Mouse (Mus musculus) hindbrain, embryonic 11.5 days (tissue): ENCODE results near the gene Bcorl1. TPM values are rescaled to one million over a fixed set of nuclear protein-coding genes. Genes with fewer than 3 reads are reported as not detected.

Experiments used
- ATAC-seq: fragments of 200-750 bp; cut with Nextera tagmentation; 2 replicates; pipeline ENCODE4 v1.8.0; 2017; ENCODE audit warnings: mild to moderate bottlenecking, moderate TSS enrichment, moderate library complexity; ENCODE audit not compliant: low FRiP score
- DNase-seq: peaks from one replicate; pipeline ENCODE4 v3.0.0-alpha.2; 2015; ENCODE audit warnings: low spot score
- H3K27ac ChIP-seq: fragments of 300-500 bp; sonication (generic); 2 replicates; pipeline ENCODE4 v1.5.1; 2014; ENCODE audit warnings: mild to moderate bottlenecking, low read depth, low read length
- H3K27me3 ChIP-seq: fragments of 300-500 bp; sonication (generic); 2 replicates; pipeline ENCODE4 v1.6.1; 2014; ENCODE audit warnings: mild to moderate bottlenecking, low read length, moderate library complexity, mixed read lengths; ENCODE audit not compliant: control insufficient read depth, insufficient read depth
- H3K36me3 ChIP-seq: fragments of 300-500 bp; sonication (generic); 2 replicates; pipeline ENCODE4 v1.6.1; 2014; ENCODE audit warnings: mild to moderate bottlenecking, low read length, moderate library complexity, mixed read lengths; ENCODE audit not compliant: control insufficient read depth, insufficient read depth
- H3K4me1 ChIP-seq: fragments of 300-500 bp; sonication (generic); replicated peaks from 2 replicates; pipeline ENCODE4 v1.6.1; 2014; ENCODE audit warnings: low read length, mixed read lengths; ENCODE audit not compliant: control insufficient read depth, insufficient read depth
- H3K4me2 ChIP-seq: fragments of 300-500 bp; sonication (generic); replicated peaks from 2 replicates; pipeline ENCODE4 v1.6.1; 2014; ENCODE audit warnings: mild to moderate bottlenecking, low read depth, low read length
- H3K4me3 ChIP-seq: fragments of 300-500 bp; sonication (generic); 2 replicates; pipeline ENCODE4 v1.5.1; 2014; ENCODE audit warnings: low read depth, low read length
- H3K9ac ChIP-seq: fragments of 300-500 bp; sonication (generic); 2 replicates; pipeline ENCODE4 v1.6.1; 2014; ENCODE audit warnings: low read depth, low read length
- H3K9me3 ChIP-seq: fragments of 300-500 bp; sonication (generic); 2 replicates; pipeline ENCODE4 v1.6.1; 2016; ENCODE audit warnings: low read length; ENCODE audit not compliant: control insufficient read depth
- WGBS: fragments of 180-500 bp; shearing (Covaris S2); extraction: QIAGEN DNeasy Blood & Tissue Kit; methylation state at CpG from one replicate; pipeline ENCODE4 v1.1.7; 2014; 5-methylcytosine and 5-hydroxymethylcytosine counted together
- polyA plus RNA-seq: library from polyadenylated mRNA; unstranded; fragments of >200 nt; fragmentation: Nextera tagmentation; extraction: Ambion mirVana; gene quantifications from 2 replicates; pipeline ENCODE4 v1.2.1, GENCODE M21; 2014

The Bcorl1 gene
- polyA plus RNA-seq, 1 experiment from 2014 or later = 8.2 TPM

DNA sequence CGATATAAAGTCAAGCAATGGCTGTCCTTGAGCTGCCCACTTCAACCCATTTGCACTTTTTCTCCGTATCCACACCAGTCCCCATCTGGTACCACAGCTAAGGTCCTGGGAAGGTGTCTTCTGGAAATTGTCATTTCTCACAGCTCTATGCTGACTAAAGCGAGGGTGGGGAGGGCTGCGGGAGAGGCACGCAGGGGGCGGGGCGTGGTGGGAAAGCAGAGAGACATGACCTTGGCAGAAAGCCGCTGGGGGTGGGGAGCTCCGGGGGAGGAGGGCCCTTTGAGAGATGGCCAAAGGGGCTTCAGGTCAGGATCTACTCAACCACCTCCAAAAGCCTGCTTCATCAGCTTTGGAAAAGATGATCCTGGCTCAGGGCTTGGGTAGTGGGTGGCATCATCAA lies 113.9 kb downstream of the Bcorl1 start:
- no peak for ATAC-seq
- Histone ChIP-seq H3K9ac (no peak overlapping the region), H3K36me3 (no peaks in the 10 kb centered on the region), H3K4me3 (no peak overlapping the region), H3K27me3 (peaks cover 18% of the 10 kb centered on the region), H3K27ac (no peak overlapping the region), H3K4me2 (no peak overlapping the region), H3K4me1 (no peaks in the 10 kb centered on the region), H3K9me3 (no peaks in the 10 kb centered on the region)
- WGBS = 45% methylated on average over 6 of the region's 9 CpGs
- DNase-seq = no peak

GRCm38 (mm10) chrX:48456956-48457355 lies 115.8 kb downstream of the Bcorl1 start:
- DNase-seq = no peak
- Histone ChIP-seq H3K36me3 (no peaks in the 10 kb centered on the region), H3K9ac (no peak overlapping the region), H3K4me2 (no peak overlapping the region), H3K4me1 (no peaks in the 10 kb centered on the region), H3K27ac (no peak overlapping the region), H3K9me3 (no peaks in the 10 kb centered on the region), H3K4me3 (no peak overlapping the region), H3K27me3 (peaks cover 18% of the 10 kb centered on the region)
- ATAC-seq = no peak
- WGBS = 63% methylated on average over 6 of the region's 6 CpGs

Other genes with a start within 250 kb of the Bcorl1 start
- gene Xpnpep2, start 232.6 kb upstream of the Bcorl1 start, polyA plus RNA-seq = 2.2 and 2.5 TPM in 2 replicates
- 1.4 and 1.5 TPM in 2 replicates for gene Sash3, start 194.9 kb upstream of the Bcorl1 start, polyA plus RNA-seq
- gene Zdhhc9, start 132.5 kb upstream of the Bcorl1 start, polyA plus RNA-seq = 4.6 and 7.1 TPM in 2 replicates
- gene Utp14a, start 84.5 kb upstream of the Bcorl1 start, polyA plus RNA-seq = 20.3 and 23.4 TPM in 2 replicates
- 1.9 and 2.3 TPM in 2 replicates for gene Elf4, start 121.8 kb downstream of the Bcorl1 start, polyA plus RNA-seq
- gene Aifm1, start 172.2 kb downstream of the Bcorl1 start, polyA plus RNA-seq = 63.6 and 78.5 TPM in 2 replicates
- 31.6 and 32.9 TPM in 2 replicates for gene Rab33a, start 177.9 kb downstream of the Bcorl1 start, polyA plus RNA-seq